Mouse (Mus musculus): ENCODE results near the gene Gas7. TPM values are rescaled to one million over a fixed set of nuclear protein-coding genes. Genes with fewer than 3 reads are reported as not detected.

Gene Gas7
- polyA plus RNA-seq, 1 experiment from 2014 or later: 2.7 TPM

GRCm38 (mm10) chr11:67561631-67562030 lies 106.4 kb downstream of the Gas7 start:
- no peak overlapping the region for H3K27ac ChIP-seq (replicated peaks; ENCODE audit: low read depth, low read length)
- no peaks in the 10 kb centered on the region for H3K27me3 ChIP-seq (ENCODE audit: control insufficient read depth, insufficient read depth, low read length)
- H3K36me3 ChIP-seq (ENCODE audit: control insufficient read depth, insufficient read depth, low read length): no peaks in the 10 kb centered on the region
- no peak overlapping the region for H3K4me3 ChIP-seq (ENCODE audit: low read depth, low read length)
- H3K4me1 ChIP-seq (ENCODE audit: control insufficient read depth, insufficient read depth, low read length): no peaks in the 10 kb centered on the region
- H3K9ac ChIP-seq (ENCODE audit: low read length): no peak overlapping the region
- no peak for DNase-seq (ENCODE audit: low spot score)
- no peaks in the 10 kb centered on the region for H3K9me3 ChIP-seq (ENCODE audit: control insufficient read depth, low read length)
- 54% methylated on average over 4 of the region's 4 CpGs for WGBS
- H3K4me2 ChIP-seq (ENCODE audit: low read depth, severe bottlenecking): no peak overlapping the region
- no peak for ATAC-seq (ENCODE audit: insufficient number of reproducible peaks, low FRiP score, low TSS enrichment, low read depth)

- Histone ChIP-seq H3K27me3 (ENCODE audit: control insufficient read depth, insufficient read depth, low read length) (no peaks in the 10 kb centered on the region), H3K4me3 (ENCODE audit: low read depth, low read length) (no peak overlapping the region), H3K9me3 (ENCODE audit: control insufficient read depth, low read length) (no peaks in the 10 kb centered on the region), H3K4me1 (ENCODE audit: control insufficient read depth, insufficient read depth, low read length) (no peaks in the 10 kb centered on the region), H3K9ac (ENCODE audit: low read length) (no peak overlapping the region), H3K36me3 (ENCODE audit: control insufficient read depth, insufficient read depth, low read length) (no peaks in the 10 kb centered on the region), H3K27ac (replicated peaks; ENCODE audit: low read depth, low read length) (no peak overlapping the region), H3K4me2 (ENCODE audit: low read depth, severe bottlenecking) (no peak overlapping the region)
- no peak for DNase-seq (ENCODE audit: low spot score)
- 56% methylated on average over 5 of the region's 5 CpGs for WGBS
- no peak for ATAC-seq (ENCODE audit: insufficient number of reproducible peaks, low FRiP score, low TSS enrichment, low read depth)
These were observed 107.9 kb downstream of the Gas7 start for GRCm38 (mm10) chr11:67563141-67563540.

- no peak overlapping the region for H3K4me3 ChIP-seq (ENCODE audit: low read depth, low read length)
- ATAC-seq (ENCODE audit: insufficient number of reproducible peaks, low FRiP score, low TSS enrichment, low read depth): no peak
- H3K4me1 ChIP-seq (ENCODE audit: control insufficient read depth, insufficient read depth, low read length): no peaks in the 10 kb centered on the region
- H3K27me3 ChIP-seq (ENCODE audit: control insufficient read depth, insufficient read depth, low read length): no peaks in the 10 kb centered on the region
- WGBS: 90% methylated on average over 8 of the region's 8 CpGs
- no peak overlapping the region for H3K27ac ChIP-seq (replicated peaks; ENCODE audit: low read depth, low read length)
- H3K9ac ChIP-seq (ENCODE audit: low read length): no peak overlapping the region
- H3K9me3 ChIP-seq (ENCODE audit: control insufficient read depth, low read length): no peaks in the 10 kb centered on the region
- DNase-seq (ENCODE audit: low spot score): no peak
- no peaks in the 10 kb centered on the region for H3K36me3 ChIP-seq (ENCODE audit: control insufficient read depth, insufficient read depth, low read length)
- no peak overlapping the region for H3K4me2 ChIP-seq (ENCODE audit: low read depth, severe bottlenecking)
These were observed 108.9 kb downstream of the Gas7 start for GRCm38 (mm10) chr11:67564003-67564637.

- no peaks in the 10 kb centered on the region for H3K36me3 ChIP-seq (ENCODE audit: control insufficient read depth, insufficient read depth, low read length)
- H3K9ac ChIP-seq (ENCODE audit: low read length): no peak overlapping the region
- H3K27me3 ChIP-seq (ENCODE audit: control insufficient read depth, insufficient read depth, low read length): no peaks in the 10 kb centered on the region
- DNase-seq (ENCODE audit: low spot score) (no peak), ATAC-seq (ENCODE audit: insufficient number of reproducible peaks, low FRiP score, low TSS enrichment, low read depth) (no peak)
- no peaks in the 10 kb centered on the region for H3K4me1 ChIP-seq (ENCODE audit: control insufficient read depth, insufficient read depth, low read length)
- no peak overlapping the region for H3K4me2 ChIP-seq (ENCODE audit: low read depth, severe bottlenecking)
- H3K9me3 ChIP-seq (ENCODE audit: control insufficient read depth, low read length): no peaks in the 10 kb centered on the region
- H3K4me3 ChIP-seq (ENCODE audit: low read depth, low read length): no peak overlapping the region
- no peak overlapping the region for H3K27ac ChIP-seq (replicated peaks; ENCODE audit: low read depth, low read length)
- WGBS: 93% methylated on average over 4 of the region's 4 CpGs
These were observed 110.3 kb downstream of the Gas7 start for GRCm38 (mm10) chr11:67565512-67565911.

- no peak for DNase-seq (ENCODE audit: low spot score)
- Histone ChIP-seq H3K27me3 (ENCODE audit: control insufficient read depth, insufficient read depth, low read length) (no peaks in the 10 kb centered on the region), H3K9me3 (ENCODE audit: control insufficient read depth, low read length) (no peaks in the 10 kb centered on the region), H3K36me3 (ENCODE audit: control insufficient read depth, insufficient read depth, low read length) (no peaks in the 10 kb centered on the region), H3K4me1 (ENCODE audit: control insufficient read depth, insufficient read depth, low read length) (no peaks in the 10 kb centered on the region), H3K4me2 (ENCODE audit: low read depth, severe bottlenecking) (no peak overlapping the region), H3K27ac (replicated peaks; ENCODE audit: low read depth, low read length) (no peak overlapping the region), H3K9ac (ENCODE audit: low read length) (no peak overlapping the region), H3K4me3 (ENCODE audit: low read depth, low read length) (no peak overlapping the region)
- WGBS: 53% methylated on average over 5 of the region's 5 CpGs
- no peak for ATAC-seq (ENCODE audit: insufficient number of reproducible peaks, low FRiP score, low TSS enrichment, low read depth)
These were observed 111.5 kb downstream of the Gas7 start for GRCm38 (mm10) chr11:67566704-67567103.

GRCm38 (mm10) chr11:67567184-67567583 lies 111.9 kb downstream of the Gas7 start:
- ATAC-seq (ENCODE audit: insufficient number of reproducible peaks, low FRiP score, low TSS enrichment, low read depth) (no peak), DNase-seq (ENCODE audit: low spot score) (no peak)
- no peaks in the 10 kb centered on the region for H3K27me3 ChIP-seq (ENCODE audit: control insufficient read depth, insufficient read depth, low read length)
- H3K27ac ChIP-seq (replicated peaks; ENCODE audit: low read depth, low read length): no peak overlapping the region
- H3K9ac ChIP-seq (ENCODE audit: low read length): no peak overlapping the region
- H3K9me3 ChIP-seq (ENCODE audit: control insufficient read depth, low read length): no peaks in the 10 kb centered on the region
- 59% methylated on average over 5 of the region's 5 CpGs for WGBS
- H3K4me2 ChIP-seq (ENCODE audit: low read depth, severe bottlenecking): no peak overlapping the region
- no peaks in the 10 kb centered on the region for H3K4me1 ChIP-seq (ENCODE audit: control insufficient read depth, insufficient read depth, low read length)
- H3K36me3 ChIP-seq (ENCODE audit: control insufficient read depth, insufficient read depth, low read length): no peaks in the 10 kb centered on the region
- H3K4me3 ChIP-seq (ENCODE audit: low read depth, low read length): no peak overlapping the region

- Histone ChIP-seq H3K4me1 (ENCODE audit: control insufficient read depth, insufficient read depth, low read length) (no peaks in the 10 kb centered on the region), H3K9me3 (ENCODE audit: control insufficient read depth, low read length) (no peaks in the 10 kb centered on the region), H3K36me3 (ENCODE audit: control insufficient read depth, insufficient read depth, low read length) (no peaks in the 10 kb centered on the region), H3K27me3 (ENCODE audit: control insufficient read depth, insufficient read depth, low read length) (no peaks in the 10 kb centered on the region), H3K27ac (replicated peaks; ENCODE audit: low read depth, low read length) (no peak overlapping the region), H3K4me2 (ENCODE audit: low read depth, severe bottlenecking) (no peak overlapping the region), H3K4me3 (ENCODE audit: low read depth, low read length) (no peak overlapping the region), H3K9ac (ENCODE audit: low read length) (no peak overlapping the region)
- WGBS: 91% methylated on average over 4 of the region's 4 CpGs
- DNase-seq (ENCODE audit: low spot score) (no peak), ATAC-seq (ENCODE audit: insufficient number of reproducible peaks, low FRiP score, low TSS enrichment, low read depth) (no peak)
These were observed 112.8 kb downstream of the Gas7 start for GRCm38 (mm10) chr11:67567991-67568390.

- H3K27ac ChIP-seq (replicated peaks; ENCODE audit: low read depth, low read length): no peak overlapping the region
- no peaks in the 10 kb centered on the region for H3K27me3 ChIP-seq (ENCODE audit: control insufficient read depth, insufficient read depth, low read length)
- no peaks in the 10 kb centered on the region for H3K4me1 ChIP-seq (ENCODE audit: control insufficient read depth, insufficient read depth, low read length)
- no peak overlapping the region for H3K9ac ChIP-seq (ENCODE audit: low read length)
- no peak overlapping the region for H3K4me2 ChIP-seq (ENCODE audit: low read depth, severe bottlenecking)
- no peak for ATAC-seq (ENCODE audit: insufficient number of reproducible peaks, low FRiP score, low TSS enrichment, low read depth)
- DNase-seq (ENCODE audit: low spot score): no peak
- 57% methylated on average over 5 of the region's 5 CpGs for WGBS
- H3K36me3 ChIP-seq (ENCODE audit: control insufficient read depth, insufficient read depth, low read length): no peaks in the 10 kb centered on the region
- no peaks in the 10 kb centered on the region for H3K9me3 ChIP-seq (ENCODE audit: control insufficient read depth, low read length)
- H3K4me3 ChIP-seq (ENCODE audit: low read depth, low read length): no peak overlapping the region
These were observed 113.6 kb downstream of the Gas7 start for GRCm38 (mm10) chr11:67568815-67569214.

- H3K4me1 ChIP-seq (ENCODE audit: control insufficient read depth, insufficient read depth, low read length): no peaks in the 10 kb centered on the region
- no peak overlapping the region for H3K27ac ChIP-seq (replicated peaks; ENCODE audit: low read depth, low read length)
- H3K36me3 ChIP-seq (ENCODE audit: control insufficient read depth, insufficient read depth, low read length): no peaks in the 10 kb centered on the region
- ATAC-seq (ENCODE audit: insufficient number of reproducible peaks, low FRiP score, low TSS enrichment, low read depth): no peak
- H3K9ac ChIP-seq (ENCODE audit: low read length): no peak overlapping the region
- WGBS: 80% methylated on average over 8 of the region's 8 CpGs
- no peak for DNase-seq (ENCODE audit: low spot score)
- H3K27me3 ChIP-seq (ENCODE audit: control insufficient read depth, insufficient read depth, low read length): no peaks in the 10 kb centered on the region
- no peaks in the 10 kb centered on the region for H3K9me3 ChIP-seq (ENCODE audit: control insufficient read depth, low read length)
- no peak overlapping the region for H3K4me3 ChIP-seq (ENCODE audit: low read depth, low read length)
- H3K4me2 ChIP-seq (ENCODE audit: low read depth, severe bottlenecking): no peak overlapping the region
These were observed 115.7 kb downstream of the Gas7 start for GRCm38 (mm10) chr11:67570947-67571346.
